Mouse (Mus musculus) olfactory bulb, adult 2 months (tissue): ENCODE results near the gene Cyb561d2. TPM values are rescaled to one million over a fixed set of nuclear protein-coding genes. Genes with fewer than 3 reads are reported as not detected.

Experiments used
- H3K27ac ChIP-seq: fragments of 200-500 bp; 2 replicates; pipeline ENCODE4 v1.5.1; 2012; ENCODE audit warnings: low read depth, low read length; ENCODE audit not compliant: insufficient read depth
- H3K4me1 ChIP-seq: fragments of 200-500 bp; 2 replicates; pipeline ENCODE4 v1.6.1; 2012; ENCODE audit warnings: low read length; ENCODE audit not compliant: control insufficient read depth, insufficient read depth
- H3K4me3 ChIP-seq: fragments of 200-500 bp; 2 replicates; pipeline ENCODE4 v1.5.1; 2012; ENCODE audit warnings: mild to moderate bottlenecking, low read depth, low read length, moderate library complexity; ENCODE audit not compliant: insufficient read depth
- CTCF ChIP-seq: fragments of 200-500 bp; IDR thresholded peaks from 2 replicates; pipeline ENCODE4 v1.5.1; 2012; ENCODE audit warnings: low read depth, mild to moderate bottlenecking, low read length, moderate library complexity; ENCODE audit not compliant: insufficient read depth
- POLR2A ChIP-seq: fragments of 200-500 bp; IDR thresholded peaks from 2 replicates; pipeline ENCODE4 v1.6.1; 2012; ENCODE audit warnings: mild to moderate bottlenecking, low read depth, low read length, moderate library complexity; ENCODE audit not compliant: insufficient read depth
- WGBS: fragments of 180-500 bp; shearing (Covaris S2); methylation state at CpG from one replicate; pipeline ENCODE4 v1.1.7; 2018; 5-methylcytosine and 5-hydroxymethylcytosine counted together
- polyA plus RNA-seq: library from polyadenylated mRNA; stranded (reverse); fragments of >200 nt; gene quantifications from 2 replicates; pipeline ENCODE4 v1.2.4, GENCODE M21; 2012; ENCODE audit warnings: low replicate concordance; ENCODE audit not compliant: missing spikeins, insufficient read depth, insufficient read length

Gene Cyb561d2
- polyA plus RNA-seq, 1 experiment = not detected

GRCm38 (mm10) chr9:107521190-107521589 is 20.8 kb downstream of the Cyb561d2 start:
- H3K27ac ChIP-seq = no peak overlapping the region
- 71% methylated on average over 5 of the region's 5 CpGs for WGBS

GRCm38 (mm10) chr9:107520331-107520730 is 21.7 kb downstream of the Cyb561d2 start:
- WGBS = 67% methylated on average over 6 of the region's 6 CpGs
- TF ChIP-seq CTCF = no peak
- no peak for TF ChIP-seq POLR2A

More at GRCm38 (mm10) chr9:107521190-107521589, 20.8 kb downstream of the Cyb561d2 start:
- TF ChIP-seq CTCF (no peak), POLR2A (no peak)
- Histone ChIP-seq H3K4me3 (no peak overlapping the region), H3K4me1 (peaks cover 6% of the 10 kb centered on the region)

GRCm38 (mm10) chr9:107514303-107514955 is 27.6 kb downstream of the Cyb561d2 start:
- Histone ChIP-seq H3K27ac (no peak overlapping the region), H3K4me1 (peaks cover 10% of the 10 kb centered on the region), H3K4me3 (no peak overlapping the region)
- TF ChIP-seq CTCF = peak; percentile 97
- TF ChIP-seq POLR2A = no peak
- 29% methylated on average over 14 of the region's 14 CpGs for WGBS

More at GRCm38 (mm10) chr9:107520331-107520730, 21.7 kb downstream of the Cyb561d2 start:
- H3K4me3 ChIP-seq = no peak overlapping the region
- no peak overlapping the region for H3K27ac ChIP-seq
- peaks cover 6% of the 10 kb centered on the region for H3K4me1 ChIP-seq

GRCm38 (mm10) chr9:107512326-107512725 is 29.7 kb downstream of the Cyb561d2 start:
- H3K27ac ChIP-seq = no peak overlapping the region
- WGBS = 46% methylated on average over 16 of the region's 16 CpGs
- TF ChIP-seq POLR2A (no peak), CTCF (no peak)

GRCm38 (mm10) chr9:107511436-107511835 is 30.6 kb downstream of the Cyb561d2 start:
- Histone ChIP-seq H3K4me3 (no peak overlapping the region), H3K4me1 (peaks cover 37% of the 10 kb centered on the region), H3K27ac (no peak overlapping the region)
- WGBS = 79% methylated on average over 8 of the region's 8 CpGs
- TF ChIP-seq CTCF (no peak), POLR2A (no peak)

More at GRCm38 (mm10) chr9:107512326-107512725, 29.7 kb downstream of the Cyb561d2 start:
- Histone ChIP-seq H3K4me1 (peaks cover 28% of the 10 kb centered on the region), H3K4me3 (no peak overlapping the region)

GRCm38 (mm10) chr9:107510384-107511100 is 31.5 kb downstream of the Cyb561d2 start:
- 92% methylated on average over 14 of the region's 14 CpGs for WGBS
- Histone ChIP-seq H3K4me3 (no peak overlapping the region), H3K27ac (no peak overlapping the region), H3K4me1 (peaks cover 45% of the 10 kb centered on the region)
- TF ChIP-seq CTCF = no peak
- TF ChIP-seq POLR2A = no peak

- TF ChIP-seq CTCF (0 out of 2 replicates have a peak, but pooled peaks have one; percentile 10), POLR2A (no peak)
- peaks cover 65% of the 10 kb centered on the region for H3K4me1 ChIP-seq
- WGBS = 18% methylated on average over 10 of the region's 10 CpGs
- no peak overlapping the region for H3K27ac ChIP-seq
- no peak overlapping the region for H3K4me3 ChIP-seq
These were observed 33.7 kb downstream of the Cyb561d2 start for GRCm38 (mm10) chr9:107508266-107508665.

- 29% methylated on average over 19 of the region's 19 CpGs for WGBS
- no peak overlapping the region for H3K4me3 ChIP-seq
- no peak overlapping the region for H3K27ac ChIP-seq
- H3K4me1 ChIP-seq = peaks cover 56% of the 10 kb centered on the region
- TF ChIP-seq POLR2A = no peak
- TF ChIP-seq CTCF = no peak
These were observed 37.1 kb downstream of the Cyb561d2 start for GRCm38 (mm10) chr9:107504662-107505537.
